Mouse (Mus musculus): ENCODE measurements at regions not wholly inside any gene's neighbourhood (a gene's known extent, or its start where the extent isn't known, plus 50 kb on each side); places are given as distances from the start of the nearest gene placed in this dataset.

GRCm38 (mm10) chr11:19826481-19827185 is 97.5 kb upstream of the Spred2 start:
- DNase-seq (ENCODE audit: low spot score in 2 of 2) = no peak

GRCm38 (mm10) chr11:19827996-19828395 is 96.2 kb upstream of the Spred2 start:
- no peak for DNase-seq (ENCODE audit: low spot score in 2 of 2)

GRCm38 (mm10) chr11:19828959-19829401 is 95.2 kb upstream of the Spred2 start:
- no peak for DNase-seq (ENCODE audit: low spot score in 2 of 2)

- DNase-seq (ENCODE audit: low spot score in 2 of 2) = no peak
These were observed 94.5 kb upstream of the Spred2 start for GRCm38 (mm10) chr11:19829564-19830279.

GRCm38 (mm10) chr11:19830280-19831062 is 93.7 kb upstream of the Spred2 start:
- DNase-seq (ENCODE audit: low spot score in 2 of 2) = peak; percentile 40 to 65

GRCm38 (mm10) chr11:19834561-19834960 is 89.6 kb upstream of the Spred2 start:
- DNase-seq (ENCODE audit: low spot score in 2 of 2) = no peak

GRCm38 (mm10) chr11:19835221-19835745 is 88.9 kb upstream of the Spred2 start:
- no peak for DNase-seq (ENCODE audit: low spot score in 2 of 2)

GRCm38 (mm10) chr11:19838932-19839331 is 85.2 kb upstream of the Spred2 start:
- DNase-seq (ENCODE audit: low spot score in 2 of 2) = no peak

GRCm38 (mm10) chr11:19843084-19843483 is 81.1 kb upstream of the Spred2 start:
- DNase-seq (ENCODE audit: low spot score in 2 of 2) = no peak

GRCm38 (mm10) chr11:19847910-19848309 is 76.3 kb upstream of the Spred2 start:
- no peak for DNase-seq (ENCODE audit: low spot score in 2 of 2)

GRCm38 (mm10) chr11:19848412-19848811 is 75.8 kb upstream of the Spred2 start:
- DNase-seq (ENCODE audit: low spot score in 2 of 2) = no peak

- no peak for DNase-seq (ENCODE audit: low spot score in 2 of 2)
These were observed 74.8 kb upstream of the Spred2 start for GRCm38 (mm10) chr11:19849347-19849811.

- no peak for DNase-seq (ENCODE audit: low spot score in 2 of 2)
These were observed 74.2 kb upstream of the Spred2 start for GRCm38 (mm10) chr11:19849844-19850420.

- no peak for DNase-seq (ENCODE audit: low spot score in 2 of 2)
These were observed 73.1 kb upstream of the Spred2 start for GRCm38 (mm10) chr11:19851022-19851615.

GRCm38 (mm10) chr11:19861596-19861995 is 62.6 kb upstream of the Spred2 start:
- no peak for DNase-seq (ENCODE audit: low spot score in 2 of 2)

- no peak for DNase-seq (ENCODE audit: low spot score in 2 of 2)
These were observed 60.8 kb upstream of the Spred2 start for GRCm38 (mm10) chr11:19863327-19863726.

GRCm38 (mm10) chr11:19866262-19866661 is 57.9 kb upstream of the Spred2 start:
- DNase-seq (ENCODE audit: low spot score in 2 of 2) = no peak

- DNase-seq (ENCODE audit: low spot score in 2 of 2) = no peak
These were observed 54.5 kb upstream of the Spred2 start for GRCm38 (mm10) chr11:19869671-19870070.

GRCm38 (mm10) chr11:19870136-19870535 is 54.0 kb upstream of the Spred2 start:
- DNase-seq (ENCODE audit: low spot score in 2 of 2) = no peak

GRCm38 (mm10) chr11:19873796-19874195 is 50.4 kb upstream of the Spred2 start:
- DNase-seq (ENCODE audit: low spot score in 2 of 2) = no peak
